Mouse (Mus musculus): ENCODE results near the gene Kif5a. TPM values are rescaled to one million over a fixed set of nuclear protein-coding genes. Genes with fewer than 3 reads are reported as not detected.

Kif5a gene
- 1 to 10 TPM in 1 of 2 experiments, under 1 TPM in 1; 0.78 to 1.0 TPM for polyA plus RNA-seq (2017; shearing (Covaris generic))

DNA sequence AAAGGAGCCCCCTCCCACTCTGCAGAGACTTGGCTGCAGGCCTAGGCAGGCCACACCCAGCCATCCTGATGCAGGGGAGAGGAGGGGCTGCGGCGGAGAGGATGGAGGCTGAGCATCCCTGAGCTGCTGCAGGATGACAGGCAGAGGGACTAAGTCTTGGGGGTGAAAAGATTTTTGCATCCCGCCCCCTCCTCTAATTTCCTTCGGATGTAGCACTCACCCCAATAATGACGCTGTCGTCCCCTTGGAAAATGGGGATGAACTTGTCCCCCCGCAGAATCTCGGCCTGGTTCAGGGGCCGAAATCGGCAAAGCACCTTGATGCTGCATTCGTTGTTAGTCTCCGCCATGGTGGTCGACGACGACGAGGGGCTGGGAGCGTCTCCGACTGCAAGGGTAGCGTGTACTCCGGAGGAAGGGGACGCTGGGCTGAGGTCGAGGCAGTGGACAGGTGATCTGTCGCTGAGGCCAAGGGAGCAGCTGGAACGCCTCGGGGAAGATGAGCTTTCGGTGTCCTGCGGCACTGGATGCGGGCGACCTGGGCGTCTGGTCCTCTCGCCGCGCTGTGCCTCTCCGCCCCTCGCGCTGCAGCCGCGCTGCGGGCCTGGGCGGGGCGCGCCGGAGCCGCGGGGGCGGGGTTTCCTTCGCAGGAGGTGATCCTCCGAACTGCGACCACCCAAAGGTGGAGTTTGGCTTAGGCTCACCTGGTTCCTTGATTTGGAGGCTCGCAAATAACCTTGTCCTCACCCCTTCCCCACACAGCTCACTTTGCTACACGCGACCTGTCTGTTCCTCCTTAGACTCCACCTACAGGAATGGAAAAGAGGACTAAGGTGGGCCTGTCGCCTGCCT lies at the start of gene Kif5a:
Gene Kif5a, minus strand, starts transcription at position 801 of the 851 bp plus-strand sequence.

DNA sequence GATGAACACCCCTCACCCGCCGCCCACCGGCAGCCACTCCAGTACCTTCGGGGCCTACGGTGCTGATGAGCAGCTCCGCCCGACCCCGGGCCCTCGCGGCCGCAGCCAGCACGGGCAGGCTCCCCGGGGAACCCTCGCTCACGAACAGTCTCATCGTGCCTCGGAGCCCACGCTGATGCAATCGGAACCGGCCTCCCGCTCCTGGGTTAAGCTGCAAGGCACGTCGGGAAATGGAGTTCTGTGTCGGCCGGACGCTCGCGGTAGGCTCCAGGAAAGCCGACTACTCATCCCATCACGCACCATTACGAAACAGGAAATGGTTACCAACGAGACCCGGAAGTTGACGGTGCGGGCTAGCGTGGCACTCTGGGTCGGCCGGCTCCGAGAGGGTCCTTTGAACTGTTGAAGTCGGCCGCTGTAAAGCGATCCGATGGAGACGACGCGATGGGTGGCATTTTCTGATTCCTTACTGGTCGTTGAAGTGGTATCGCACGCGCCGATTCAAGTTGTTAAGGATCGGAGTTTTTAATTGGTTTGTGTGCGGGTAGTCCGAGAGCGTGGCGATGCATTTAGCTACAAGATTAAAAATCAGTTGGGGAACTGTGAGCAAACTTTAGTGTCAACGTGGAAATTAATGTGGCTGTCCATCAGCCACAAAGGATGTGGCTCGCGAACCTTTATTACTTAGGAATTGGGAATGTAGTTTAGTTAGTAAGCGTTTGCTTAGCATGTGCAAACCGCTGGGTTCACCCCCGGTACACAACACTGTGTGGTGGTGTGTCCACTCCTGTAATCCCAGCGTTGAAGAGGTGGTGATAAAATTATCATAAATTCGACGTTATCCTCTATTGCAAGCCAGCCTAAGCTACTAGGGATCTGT lies 48.6 kb upstream of the Kif5a start, which contains the start of gene Mars:
Gene Mars, minus strand, starts transcription at position 311 of the 880 bp plus-strand sequence.

DNA sequence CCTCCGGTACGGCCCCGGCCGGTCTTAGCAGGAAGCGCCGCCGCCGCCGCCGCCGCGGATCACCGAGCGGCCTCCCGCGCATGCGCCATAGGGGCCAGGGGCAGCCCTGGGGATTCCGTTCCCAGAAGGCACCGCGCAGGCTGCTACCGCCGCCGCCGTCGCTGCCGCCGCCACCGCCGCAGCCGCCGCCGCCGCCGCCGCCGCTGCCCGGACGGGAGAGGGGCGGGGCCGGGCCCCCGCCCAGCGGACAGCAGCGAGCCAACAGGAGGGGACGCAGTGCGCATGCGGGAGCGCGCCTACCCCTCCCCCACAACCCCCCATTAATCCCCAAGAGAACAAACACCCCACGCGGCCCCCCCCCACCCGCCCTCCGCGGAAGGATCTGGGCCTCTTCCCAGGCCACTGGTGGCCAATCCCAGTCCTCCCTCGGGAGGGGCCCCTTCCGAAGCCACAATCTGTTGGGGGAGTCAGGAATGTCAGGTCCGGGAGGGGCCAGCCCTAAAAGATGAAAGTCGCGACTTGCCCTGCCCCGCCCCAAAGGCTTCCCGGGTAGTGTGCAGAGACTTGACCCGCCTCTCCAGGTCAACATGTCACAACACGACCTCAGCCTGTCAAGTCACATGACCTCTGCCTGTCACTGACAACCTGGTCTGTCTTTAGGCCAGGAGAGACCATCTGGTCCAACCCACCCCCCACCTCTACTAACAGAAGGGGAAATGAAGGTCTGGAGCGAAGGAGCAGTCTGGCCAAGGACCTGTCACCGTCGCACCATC lies 25.8 kb upstream of the Kif5a start, which contains the start of gene Mbd6:
Gene Mbd6, minus strand, starts transcription at position 219 of the 773 bp plus-strand sequence.

DNA sequence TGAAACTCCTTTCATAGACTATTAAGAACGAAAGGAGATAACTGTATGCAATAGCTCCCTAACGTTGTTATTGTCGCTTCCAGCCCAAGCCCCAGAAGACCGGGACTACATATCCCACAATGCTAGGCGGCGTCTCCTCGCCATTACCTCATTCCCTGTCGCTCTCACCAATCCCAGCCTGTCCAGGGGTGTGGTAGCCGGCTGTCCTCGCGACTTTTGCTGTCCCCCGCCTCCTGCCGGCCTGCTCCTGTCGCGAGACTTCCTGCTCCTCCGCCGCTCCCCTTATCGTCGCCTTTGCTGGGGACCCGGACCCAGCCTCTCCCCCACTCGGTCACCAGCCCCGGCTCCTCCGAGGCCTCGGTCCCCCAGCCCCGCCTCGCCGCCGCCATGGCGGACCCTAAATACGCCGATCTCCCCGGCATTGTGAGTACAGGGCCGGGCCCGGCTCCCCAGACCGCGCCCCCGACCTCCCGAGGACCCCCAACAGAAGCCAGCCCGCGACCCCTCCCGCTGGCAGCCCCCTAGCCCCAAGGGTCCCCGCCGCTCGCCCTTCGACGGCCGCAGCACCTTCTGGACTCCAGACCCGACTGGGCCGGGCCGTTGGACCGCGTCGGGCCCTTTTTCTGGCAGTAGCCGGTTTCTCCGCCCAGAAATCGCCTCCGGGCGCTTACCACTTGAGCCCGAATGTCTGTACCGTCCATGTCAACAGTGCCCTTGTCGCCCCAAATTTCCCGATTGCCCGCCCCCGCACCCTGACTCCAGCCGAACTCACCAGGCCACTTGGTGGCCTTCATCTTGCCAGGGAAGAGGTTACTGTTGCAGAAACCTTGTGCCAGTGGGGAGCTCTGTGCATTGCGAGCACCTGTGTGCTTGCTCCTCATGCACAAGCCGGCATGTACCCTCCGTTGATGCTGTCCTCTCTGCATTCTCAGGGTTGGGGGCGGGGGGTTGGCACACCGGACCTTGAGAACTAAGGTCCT lies 3.3 kb upstream of the Kif5a start, which contains the start of gene Dctn2:
Gene Dctn2, plus strand, starts transcription at position 257 of the 980 bp plus-strand sequence.

DNA sequence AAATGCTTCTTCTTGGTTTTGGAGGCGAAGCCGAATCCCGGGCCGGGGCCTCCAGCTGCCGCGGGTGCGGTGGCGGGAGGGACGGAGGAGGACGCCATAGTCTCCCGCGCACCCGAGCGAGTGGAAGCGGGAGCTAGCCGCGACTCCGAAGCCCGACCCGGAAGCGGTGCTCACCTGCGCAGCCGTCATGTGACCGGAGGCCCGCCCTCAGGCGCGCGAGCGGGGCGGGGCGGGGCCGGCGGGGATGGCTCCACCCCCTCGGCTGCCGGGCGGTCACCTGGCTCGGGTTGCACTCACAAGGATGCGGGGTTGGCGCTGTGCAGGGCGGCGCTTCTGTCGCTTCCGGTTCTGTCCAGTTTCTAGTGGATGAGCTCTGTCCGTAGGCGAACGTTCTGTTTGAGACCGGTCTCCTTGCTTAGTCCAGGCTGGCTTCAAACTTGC lies 51.7 kb downstream of the Kif5a start, which contains the start of gene Pip4k2c:
Gene Pip4k2c, minus strand, starts transcription at position 172 of the 441 bp plus-strand sequence.

DNA sequence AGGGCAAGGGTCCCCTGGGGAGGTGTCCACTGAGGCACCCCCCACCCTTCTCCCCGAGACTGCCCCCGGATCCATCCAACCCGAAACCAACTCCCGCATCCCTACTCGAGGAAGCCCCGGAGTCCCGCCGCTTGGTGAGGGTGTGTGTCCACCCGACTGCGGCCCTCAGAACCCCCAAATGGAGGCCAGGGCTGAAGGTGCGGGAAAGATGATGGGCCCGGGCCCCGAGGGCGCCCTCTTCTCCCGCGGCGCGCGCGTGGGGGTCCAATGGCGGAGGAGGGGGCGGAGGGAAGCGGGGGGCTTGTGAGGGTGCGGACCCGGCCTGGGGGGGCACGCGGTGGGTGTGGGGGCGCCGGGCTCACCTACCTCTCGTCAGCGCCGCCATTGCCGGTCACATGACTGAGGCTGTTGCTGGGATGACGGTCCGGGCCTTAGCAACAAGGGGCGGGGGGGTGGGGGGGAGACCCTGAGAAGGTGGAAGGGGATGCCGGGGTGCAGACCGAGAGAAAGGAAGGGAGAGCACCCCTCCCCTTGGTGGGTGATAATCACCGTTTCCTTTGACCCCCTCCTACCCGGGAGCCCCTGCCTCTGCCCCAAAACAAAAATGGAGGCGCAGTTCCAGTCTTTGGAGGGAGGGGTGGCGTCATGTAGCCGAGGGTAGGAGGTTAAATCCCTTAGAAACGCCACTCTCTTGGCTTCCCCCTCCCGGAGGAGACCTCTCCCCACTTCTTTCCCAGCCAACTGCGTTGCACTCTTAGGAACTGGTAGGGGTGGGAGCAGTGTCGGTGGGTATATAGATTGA lies 67.6 kb downstream of the Kif5a start, which contains the start of gene Dtx3:
Gene Dtx3, minus strand, starts transcription at position 401 of the 802 bp plus-strand sequence.

DNA sequence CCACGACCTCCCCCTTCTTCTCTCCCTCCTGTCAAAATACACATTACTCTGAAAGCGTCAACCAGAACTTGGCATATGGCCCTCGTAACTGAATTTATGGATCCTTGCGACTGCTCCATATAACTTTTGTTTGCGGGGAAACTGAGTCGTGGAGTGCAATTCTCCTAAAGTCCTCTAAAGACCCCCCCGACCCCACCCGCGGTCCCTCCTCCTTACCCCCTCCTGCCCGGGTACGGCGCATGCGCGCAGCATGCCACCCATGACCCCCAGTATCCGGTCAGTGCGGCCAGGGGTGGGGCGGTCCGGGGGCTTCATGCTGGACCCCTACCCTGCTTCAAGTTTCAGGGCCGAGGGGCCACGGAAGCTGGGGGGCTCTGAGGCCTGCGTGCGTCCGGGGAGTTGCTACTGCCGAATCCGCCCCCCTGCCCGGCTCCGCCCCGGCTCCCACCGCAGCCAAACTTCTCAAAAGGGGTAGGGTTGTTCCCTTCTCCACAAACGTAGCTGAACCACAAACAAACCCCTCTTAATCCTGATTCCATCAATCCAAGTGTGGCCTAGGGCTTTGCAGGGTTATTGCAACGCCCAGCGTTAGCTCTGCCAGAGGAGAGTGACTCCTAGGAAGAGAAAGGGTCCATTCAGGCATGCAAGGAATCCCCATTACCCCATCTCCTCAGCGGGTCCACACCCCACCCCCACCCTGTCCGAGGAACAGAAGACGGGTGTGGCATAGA lies 73.3 kb downstream of the Kif5a start, which contains the start of gene Arhgef25:
Gene Arhgef25, minus strand, starts transcription at position 433 of the 731 bp plus-strand sequence.

DNA sequence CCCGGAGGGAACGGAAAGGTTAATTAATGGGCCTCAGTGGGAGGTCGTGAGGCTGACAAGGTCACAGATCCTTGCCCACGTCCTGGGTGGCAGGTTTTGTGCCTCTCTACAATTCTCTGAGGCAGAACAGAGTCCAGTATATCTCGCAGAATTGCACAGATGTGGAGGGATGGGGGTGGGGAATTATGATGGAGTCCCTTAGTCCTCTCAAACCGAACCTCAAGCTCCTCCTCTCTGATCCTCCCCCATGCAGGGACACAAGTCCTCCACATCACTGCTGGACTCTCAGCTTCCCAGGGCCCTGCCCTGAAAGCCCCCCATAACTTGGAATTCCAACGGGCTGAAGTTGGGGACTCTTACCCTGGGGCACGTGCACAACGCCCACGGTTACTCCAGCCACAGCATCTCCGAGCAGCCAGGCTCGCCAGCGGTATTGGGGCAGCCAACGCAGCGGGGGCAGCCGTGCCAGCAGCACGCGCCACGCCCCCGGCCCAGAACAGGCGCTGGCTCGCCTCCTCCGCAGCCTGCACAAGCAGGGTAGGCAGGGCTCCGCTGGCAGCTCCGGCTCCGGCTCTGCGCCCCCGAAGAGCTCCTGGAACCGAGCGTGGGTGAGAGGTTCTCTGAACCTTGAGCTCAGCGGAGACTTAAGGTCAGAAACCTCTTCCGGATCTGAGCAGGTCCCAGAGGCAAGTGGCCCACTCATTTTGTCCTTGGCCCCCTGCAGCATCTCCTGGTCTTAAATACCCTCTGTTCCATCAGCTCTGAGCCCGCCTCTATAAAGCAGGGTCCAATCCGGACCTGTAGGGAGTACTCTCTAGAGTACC lies 83.1 kb downstream of the Kif5a start, which contains the start of gene Slc26a10:
Gene Slc26a10, minus strand, starts transcription at position 775 of the 824 bp plus-strand sequence.

Other genes starting within 250 kb of the Kif5a start
- gene Tsfm, start 232.5 kb downstream of the Kif5a start, polyA plus RNA-seq (2017; shearing (Covaris generic)): 10 to 100 TPM; 44.1 to 51.1 TPM
- 10 to 100 TPM; 21.4 to 21.8 TPM for gene Mettl1, start 221.9 kb downstream of the Kif5a start, polyA plus RNA-seq (2017; shearing (Covaris generic))
- 1 to 10 TPM in 1 of 2 experiments, under 1 TPM in 1; 0.41 to 1.0 TPM for gene Eef1akmt3, start 221.8 kb downstream of the Kif5a start, polyA plus RNA-seq (2017; shearing (Covaris generic))
- gene Cyp27b1, start 215.1 kb downstream of the Kif5a start, polyA plus RNA-seq (2017; shearing (Covaris generic)): 1 to 10 TPM in 1 of 2 experiments, under 1 TPM in 1; 0.28 to 1.5 TPM
- 1 to 10 TPM; 1.5 to 2.8 TPM for gene March9, start 203.2 kb downstream of the Kif5a start, polyA plus RNA-seq (2017; shearing (Covaris generic))
- 100 to 1,000 TPM; 253 to 259 TPM for gene Cdk4, start 199.8 kb downstream of the Kif5a start, polyA plus RNA-seq (2017; shearing (Covaris generic))
- gene Tspan31, start 193.1 kb downstream of the Kif5a start, polyA plus RNA-seq (2017; shearing (Covaris generic)): 10 to 100 TPM; 86.6 to 89.1 TPM
- gene Agap2, start 188.1 kb downstream of the Kif5a start, polyA plus RNA-seq (2017; shearing (Covaris generic)): 10 to 100 TPM; 24.5 to 27.9 TPM
- 100 to 1,000 TPM; 153 to 204 TPM for gene Os9, start 142.2 kb downstream of the Kif5a start, polyA plus RNA-seq (2017; shearing (Covaris generic))
- 100 to 1,000 TPM; 549 to 751 TPM for gene B4galnt1, start 98.1 kb downstream of the Kif5a start, polyA plus RNA-seq (2017; shearing (Covaris generic))
- gene Slc26a10, start 82.7 kb downstream of the Kif5a start, polyA plus RNA-seq (2017; shearing (Covaris generic)): 1 to 10 TPM; 5.6 to 9.2 TPM
- 1 to 10 TPM in 1 of 2 experiments, under 1 TPM in 1; 0.33 to 3.3 TPM for gene Arhgef25, start 73.3 kb downstream of the Kif5a start, polyA plus RNA-seq (2017; shearing (Covaris generic))
- gene Dtx3, start 67.6 kb downstream of the Kif5a start, polyA plus RNA-seq (2017; shearing (Covaris generic)): 100 to 1,000 TPM in 1 of 2 experiments, 10 to 100 TPM in 1; 78.0 to 135 TPM
- gene Pip4k2c, start 51.8 kb downstream of the Kif5a start, polyA plus RNA-seq (2017; shearing (Covaris generic)): 10 to 100 TPM; 31.5 to 32.3 TPM
- 100 to 1,000 TPM in 1 of 2 experiments, 10 to 100 TPM in 1; 76.7 to 121 TPM for gene Dctn2, start 3.0 kb upstream of the Kif5a start, polyA plus RNA-seq (2017; shearing (Covaris generic))
- 10 to 100 TPM in 1 of 2 experiments, 1 to 10 TPM in 1; 8.3 to 10.7 TPM for gene Mbd6, start 25.7 kb upstream of the Kif5a start, polyA plus RNA-seq (2017; shearing (Covaris generic))
- 10 to 100 TPM; 68.9 to 74.7 TPM for gene Mars, start 48.4 kb upstream of the Kif5a start, polyA plus RNA-seq (2017; shearing (Covaris generic))
- 100 to 1,000 TPM; 319 to 327 TPM for gene Arhgap9, start 58.6 kb upstream of the Kif5a start, polyA plus RNA-seq (2017; shearing (Covaris generic))
- under 1 TPM; 0.80 to 0.81 TPM for gene Gli1, start 78.6 kb upstream of the Kif5a start, polyA plus RNA-seq (2017; shearing (Covaris generic))
- not detected for gene Inhbe, start 91.1 kb upstream of the Kif5a start, polyA plus RNA-seq (2017; shearing (Covaris generic))
- not detected for gene Inhbc, start 107.1 kb upstream of the Kif5a start, polyA plus RNA-seq (2017; shearing (Covaris generic))
- 10 to 100 TPM; 25.9 to 28.0 TPM for gene R3hdm2, start 117.0 kb upstream of the Kif5a start, polyA plus RNA-seq (2017; shearing (Covaris generic))
- gene Stac3, start 238.3 kb upstream of the Kif5a start, polyA plus RNA-seq (2017; shearing (Covaris generic)): under 1 TPM in 1 of 2 experiments, not detected in 1; 0.58 TPM